Mouse (Mus musculus) midbrain, embryonic 13.5 days (tissue): ENCODE data around the gene Antxr1. TPM values are rescaled to one million over a fixed set of nuclear protein-coding genes. Genes with fewer than 3 reads are reported as not detected.

Experiments used
- ATAC-seq: fragments of 200-750 bp; cut with Nextera tagmentation; 2 replicates; pipeline ENCODE4 v1.8.0; 2017; ENCODE audit warnings: mild to moderate bottlenecking, moderate TSS enrichment, moderate library complexity
- H3K27ac ChIP-seq: fragments of 300-500 bp; sonication (generic); 2 replicates; pipeline ENCODE4 v1.5.1; 2015; ENCODE audit warnings: inconsistent platforms, mild to moderate bottlenecking, moderate library complexity
- H3K27me3 ChIP-seq: fragments of 300-500 bp; sonication (generic); 2 replicates; pipeline ENCODE4 v1.6.1; 2015; ENCODE audit warnings: mild to moderate bottlenecking, inconsistent platforms
- H3K36me3 ChIP-seq: fragments of 300-500 bp; sonication (generic); 2 replicates; pipeline ENCODE4 v1.6.1; 2015; ENCODE audit warnings: mild to moderate bottlenecking, inconsistent platforms
- H3K4me1 ChIP-seq: fragments of 300-500 bp; sonication (generic); replicated peaks from 2 replicates; pipeline ENCODE4 v1.6.1; 2015; ENCODE audit warnings: inconsistent platforms
- H3K4me2 ChIP-seq: fragments of 300-500 bp; sonication (generic); replicated peaks from 2 replicates; pipeline ENCODE4 v1.6.1; 2015; ENCODE audit warnings: moderate library complexity, mild to moderate bottlenecking, inconsistent platforms
- H3K4me3 ChIP-seq: fragments of 300-500 bp; sonication (generic); replicated peaks from 2 replicates; pipeline ENCODE4 v1.5.1; 2015; ENCODE audit warnings: mild to moderate bottlenecking, inconsistent platforms
- H3K9ac ChIP-seq: fragments of 300-500 bp; sonication (generic); replicated peaks from 2 replicates; pipeline ENCODE4 v1.6.1; 2015; ENCODE audit warnings: mild to moderate bottlenecking, inconsistent platforms
- H3K9me3 ChIP-seq: fragments of 300-500 bp; sonication (generic); 2 replicates; pipeline ENCODE4 v1.6.1; 2016; ENCODE audit warnings: mild to moderate bottlenecking, inconsistent platforms
- WGBS: fragments of 180-500 bp; shearing (Covaris S2); methylation state at CpG from one replicate; pipeline ENCODE4 v1.1.7; 2015; 5-methylcytosine and 5-hydroxymethylcytosine counted together
- polyA plus RNA-seq: library from polyadenylated mRNA; unstranded; fragments of >200 nt; fragmentation: Nextera tagmentation; extraction: Ambion mirVana; gene quantifications from 2 replicates; pipeline ENCODE4 v1.2.1, GENCODE M21; 2015

The Antxr1 gene
- 2.9 and 3.0 TPM in 2 replicates for polyA plus RNA-seq

DNA sequence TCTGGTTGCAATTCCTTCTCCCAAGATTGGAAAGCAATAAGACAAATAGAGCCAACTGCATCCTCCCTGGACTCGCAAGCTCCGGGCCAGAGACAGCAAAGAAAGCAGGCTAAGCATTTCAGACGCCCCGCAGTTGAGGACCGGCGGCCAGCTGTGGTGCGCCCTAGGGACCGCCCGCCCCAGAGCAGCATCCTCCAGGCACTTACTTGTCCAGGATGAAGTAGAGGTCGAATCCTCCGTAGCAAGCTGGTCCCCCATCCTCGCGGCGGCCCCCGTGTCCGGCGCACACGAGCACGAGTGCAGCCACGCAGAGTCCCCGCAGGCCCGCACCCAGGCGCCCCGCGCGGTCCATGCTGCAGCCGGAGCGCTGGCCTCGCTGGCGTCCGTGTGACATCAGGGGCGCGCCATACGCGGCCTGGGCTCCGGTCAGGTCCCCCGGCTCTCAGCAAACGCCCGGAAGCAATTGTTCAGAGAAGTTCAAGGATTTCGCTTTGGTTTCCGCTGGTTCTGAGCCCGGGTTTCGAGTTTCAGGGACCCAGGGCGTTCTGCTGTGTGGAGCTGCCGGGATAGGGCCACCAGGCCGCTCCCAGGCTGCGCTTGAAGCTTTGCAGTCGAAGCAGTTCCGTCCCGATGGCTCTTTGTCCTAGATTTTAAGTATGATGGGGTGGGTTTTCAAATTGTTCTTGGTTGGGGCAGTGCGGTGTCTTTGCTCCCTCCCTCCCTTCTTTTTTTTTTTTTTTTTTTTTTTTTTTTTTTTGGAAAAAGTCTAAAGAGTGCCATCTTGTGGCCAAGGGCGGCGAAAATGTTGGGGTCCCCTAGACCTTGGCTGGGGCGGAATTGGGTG, at the start of gene Antxr1:
Antxr1 (minus strand) TSS at position 731 of the 844 bp plus-strand sequence.
- Histone ChIP-seq H3K27ac (peak within 1 kb of the TSS; percentile 41; the same call in 1 of the 2 replicates), H3K9me3 (no peaks in the 10 kb centered on the region), H3K4me1 (peaks cover 20% of the 10 kb centered on the region), H3K27me3 (0 out of 2 replicates have a peak, but pooled peaks cover 5% of the 10 kb centered on the region), H3K4me3 (peak within 1 kb of the TSS; percentile 72), H3K36me3 (no peaks in the 10 kb centered on the region), H3K4me2 (peak within 1 kb of the TSS; percentile 94), H3K9ac (peak within 1 kb of the TSS; percentile 87)
- 1% methylated on average over 54 of the region's 54 CpGs for WGBS
- peak; percentile 83 for ATAC-seq

DNA sequence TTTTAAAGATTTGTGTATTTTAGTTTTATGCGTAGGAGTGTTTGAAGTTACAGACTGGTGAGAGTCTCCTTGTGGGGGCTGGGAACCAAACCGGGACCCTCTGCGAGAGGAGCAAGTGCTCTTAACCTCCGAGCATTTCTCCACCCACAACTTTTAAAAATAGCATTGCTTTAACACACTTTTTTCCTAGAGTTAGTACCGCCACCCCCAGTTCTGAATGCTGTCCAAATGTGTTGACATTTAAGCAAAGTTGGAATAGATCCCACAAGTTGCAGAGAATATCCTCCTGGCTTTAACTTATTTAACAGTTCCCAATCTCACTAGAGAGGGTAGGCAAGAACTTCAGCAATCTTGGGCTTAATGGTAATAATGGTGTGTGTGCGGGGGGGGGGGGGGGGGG, 49.1 kb upstream of the Antxr1 start:
- H3K27ac ChIP-seq = no peak overlapping the region
- no peak overlapping the region for H3K9ac ChIP-seq
- H3K9me3 ChIP-seq = no peaks in the 10 kb centered on the region
- 61% methylated on average over 5 of the region's 6 CpGs for WGBS
- H3K27me3 ChIP-seq = peaks cover 10% of the 10 kb centered on the region; the same call in 1 of the 2 replicates
- no peak overlapping the region for H3K4me3 ChIP-seq
- peaks cover 13% of the 10 kb centered on the region for H3K4me1 ChIP-seq
- ATAC-seq = no peak
- H3K36me3 ChIP-seq = no peaks in the 10 kb centered on the region
- no peak overlapping the region for H3K4me2 ChIP-seq

DNA sequence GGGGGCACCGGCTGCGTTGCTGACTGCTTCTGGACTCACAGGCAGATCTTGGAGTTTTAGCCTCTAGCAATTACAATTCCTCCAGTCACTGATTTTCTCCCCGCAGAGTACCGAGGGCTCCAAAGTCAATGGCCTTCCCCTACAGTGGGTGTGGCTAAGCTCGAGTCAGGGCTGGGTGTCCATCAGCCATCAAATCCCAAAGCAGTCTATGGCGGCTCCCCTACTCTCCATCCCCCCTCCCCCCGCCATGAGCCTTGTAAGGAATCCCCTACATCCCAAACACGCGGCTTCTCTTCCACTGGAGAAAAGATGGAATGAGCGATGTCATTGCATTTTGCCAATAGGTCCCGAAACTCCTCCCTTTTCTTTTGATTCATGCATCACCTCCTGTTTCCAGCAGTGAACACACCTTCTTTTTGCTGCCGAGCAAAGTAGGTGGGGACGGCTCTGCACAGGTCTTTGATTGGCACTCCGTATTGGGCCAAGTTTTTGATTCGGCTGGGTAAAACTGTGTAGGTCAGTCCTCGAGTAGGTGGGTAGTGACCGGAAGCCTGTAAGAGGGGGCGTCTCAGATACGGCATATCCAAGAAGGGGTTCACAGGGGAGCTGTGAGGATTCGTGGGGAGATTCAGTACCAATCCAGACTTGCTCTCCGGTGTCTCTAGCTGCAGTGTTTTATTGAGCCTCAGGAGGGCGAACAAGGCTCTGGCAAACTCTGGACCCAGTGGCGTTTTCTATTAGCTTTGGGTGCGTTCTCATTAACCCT, 48.5 kb upstream of the Antxr1 start:
- ATAC-seq = peak; percentile 66; the same call in 1 of the 2 replicates
- H3K4me3 ChIP-seq = peak overlapping the region; percentile 31

DNA sequence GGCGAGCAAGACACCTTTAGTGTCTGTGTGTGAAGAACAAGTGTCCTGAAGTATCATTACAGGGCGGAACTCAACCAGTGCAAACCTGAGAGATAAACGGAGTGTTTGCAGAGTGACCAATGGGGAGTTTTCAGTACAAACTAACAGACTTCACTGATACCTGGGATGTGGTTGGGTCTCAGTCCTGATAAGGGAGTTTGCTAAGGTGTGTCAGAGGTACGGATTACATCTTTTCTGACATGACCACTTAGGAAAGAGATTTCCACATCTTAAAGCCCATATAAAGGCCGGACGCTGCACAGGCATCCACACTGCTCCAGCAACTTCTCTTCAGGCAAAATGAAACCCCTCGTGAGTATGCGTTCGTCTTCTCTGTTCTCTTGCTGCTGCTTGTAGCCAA, 37.4 kb upstream of the Antxr1 start, which contains the start of gene Gkn2:
Gkn2 (plus strand) TSS at position 301 of the 400 bp plus-strand sequence.
- no peaks in the 10 kb centered on the region for H3K9me3 ChIP-seq
- no peak within 1 kb of the TSS for H3K4me3 ChIP-seq
- H3K4me2 ChIP-seq = no peak within 1 kb of the TSS
- ATAC-seq = no peak
- no peak within 1 kb of the TSS for H3K27ac ChIP-seq
- no peaks in the 10 kb centered on the region for H3K4me1 ChIP-seq
- 90% methylated on average over 9 of the region's 9 CpGs for WGBS
- H3K36me3 ChIP-seq = no peaks in the 10 kb centered on the region
- no peak within 1 kb of the TSS for H3K9ac ChIP-seq
- no peaks in the 10 kb centered on the region for H3K27me3 ChIP-seq

More for the DNA sequence above, 48.5 kb upstream of the Antxr1 start:
- Histone ChIP-seq H3K9me3 (no peaks in the 10 kb centered on the region), H3K36me3 (no peaks in the 10 kb centered on the region), H3K9ac (peak overlapping the region; percentile 19; the same call in 1 of the 2 replicates), H3K4me1 (peaks cover 6% of the 10 kb centered on the region; the same call in 1 of the 2 replicates), H3K4me2 (peak overlapping the region; percentile 50), H3K27me3 (peaks cover 10% of the 10 kb centered on the region; the same call in 1 of the 2 replicates), H3K27ac (no peak overlapping the region)
- WGBS = 9% methylated on average over 24 of the region's 24 CpGs

DNA sequence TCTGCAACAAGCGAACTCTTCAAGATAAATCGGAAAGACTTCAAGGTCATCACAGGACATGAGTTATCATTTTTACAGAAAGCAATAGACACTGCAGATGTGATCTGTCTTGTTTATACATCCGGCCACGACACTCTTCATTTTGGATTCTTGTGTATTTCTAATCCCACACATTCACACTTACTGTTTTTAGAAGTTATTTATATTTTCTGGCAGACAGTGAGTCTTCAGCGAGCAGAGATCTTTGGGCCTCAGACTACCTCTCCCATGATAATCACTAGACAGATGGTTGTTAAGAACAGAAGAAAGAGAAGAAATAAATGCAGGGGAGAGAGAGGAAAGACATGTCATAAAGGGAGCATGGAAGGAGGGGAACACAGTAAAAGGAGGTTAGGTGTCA, 33.6 kb upstream of the Antxr1 start:
- Histone ChIP-seq H3K27me3 (no peaks in the 10 kb centered on the region), H3K4me1 (no peaks in the 10 kb centered on the region), H3K27ac (no peak overlapping the region), H3K9me3 (no peaks in the 10 kb centered on the region), H3K36me3 (no peaks in the 10 kb centered on the region), H3K9ac (no peak overlapping the region), H3K4me2 (no peak overlapping the region), H3K4me3 (no peak overlapping the region)
- no peak for ATAC-seq
- 94% methylated on average over 5 of the region's 5 CpGs for WGBS

DNA sequence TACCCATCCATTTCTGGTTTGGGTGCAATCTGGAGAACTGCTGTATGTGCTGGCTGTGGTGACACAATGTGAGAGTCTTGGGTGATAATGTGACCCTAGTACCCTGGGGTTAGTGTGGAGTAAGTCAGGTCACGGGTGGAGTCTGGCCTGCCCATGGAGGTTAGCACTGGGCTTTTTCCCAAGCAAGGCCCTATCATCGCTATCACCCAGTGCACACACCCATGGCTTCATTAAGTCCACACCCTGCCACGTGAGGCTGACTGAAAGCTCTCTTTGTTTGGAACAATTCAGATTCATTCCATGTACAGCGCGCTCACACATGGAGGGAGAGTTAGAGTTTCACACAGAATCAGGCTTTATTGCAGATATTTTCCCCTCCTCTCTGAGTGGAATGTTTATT, 18.8 kb upstream of the Antxr1 start:
- Histone ChIP-seq H3K27ac (no peak overlapping the region), H3K4me2 (no peak overlapping the region), H3K4me3 (no peak overlapping the region), H3K4me1 (no peaks in the 10 kb centered on the region), H3K27me3 (no peaks in the 10 kb centered on the region), H3K36me3 (no peaks in the 10 kb centered on the region), H3K9ac (no peak overlapping the region), H3K9me3 (no peaks in the 10 kb centered on the region)
- WGBS = 70% methylated on average over 5 of the region's 5 CpGs
- ATAC-seq = no peak

DNA sequence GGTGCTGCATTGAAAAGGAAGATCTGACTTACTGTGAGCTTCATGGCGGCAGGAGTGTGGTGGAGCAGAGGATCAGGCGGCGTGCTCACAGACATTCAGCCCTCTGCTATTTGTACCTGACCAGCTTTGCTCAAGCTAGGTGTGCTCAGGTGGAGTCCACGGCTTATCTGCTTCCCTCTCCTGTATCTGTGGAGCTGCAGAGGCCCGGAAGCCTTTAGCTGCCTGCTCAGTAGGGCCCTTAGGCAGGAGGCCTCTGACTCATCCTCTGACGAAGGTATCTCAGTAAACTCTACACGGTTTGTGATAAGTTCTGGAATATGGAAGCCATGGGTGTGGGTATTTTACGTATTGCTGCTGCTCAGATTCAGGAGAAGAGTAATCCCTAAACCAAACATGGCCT, 15.2 kb upstream of the Antxr1 start, which contains the start of gene Gkn1:
Gkn1 (minus strand) TSS at position 114 of the 400 bp plus-strand sequence.
- no peak within 1 kb of the TSS for H3K4me2 ChIP-seq
- no peaks in the 10 kb centered on the region for H3K27me3 ChIP-seq
- H3K36me3 ChIP-seq = no peaks in the 10 kb centered on the region
- no peak within 1 kb of the TSS for H3K4me3 ChIP-seq
- ATAC-seq = no peak
- 93% methylated on average over 8 of the region's 8 CpGs for WGBS
- H3K9ac ChIP-seq = no peak within 1 kb of the TSS
- no peaks in the 10 kb centered on the region for H3K4me1 ChIP-seq
- no peak within 1 kb of the TSS for H3K27ac ChIP-seq
- H3K9me3 ChIP-seq = no peaks in the 10 kb centered on the region

DNA sequence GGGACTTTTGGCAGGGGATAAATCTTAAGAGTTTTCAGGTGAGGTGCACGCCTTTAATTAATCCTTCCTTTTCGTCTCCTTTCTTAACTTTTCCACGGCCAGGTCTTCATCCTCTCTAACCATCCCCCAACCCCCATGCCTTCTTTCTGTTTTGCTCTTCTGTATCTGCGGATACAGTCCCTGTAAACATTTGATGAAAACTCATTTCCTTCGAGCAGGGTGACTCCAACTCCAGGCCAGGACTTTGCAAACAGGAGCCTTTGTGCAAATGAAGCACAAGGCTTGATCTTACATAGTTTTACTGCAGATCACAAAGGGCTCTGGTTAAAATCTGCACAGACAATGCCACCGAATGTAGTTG, 294 bp upstream of the Antxr1 start:
- no peaks in the 10 kb centered on the region for H3K36me3 ChIP-seq
- no peak overlapping the region for H3K4me2 ChIP-seq
- no peaks in the 10 kb centered on the region for H3K9me3 ChIP-seq
- 30% methylated on average over 6 of the region's 6 CpGs for WGBS
- 0 out of 2 replicates have a peak, but pooled peaks cover 5% of the 10 kb centered on the region for H3K27me3 ChIP-seq
- H3K27ac ChIP-seq = no peak overlapping the region
- no peak overlapping the region for H3K9ac ChIP-seq
- ATAC-seq = 0 out of 2 replicates have a peak, but pooled peaks have one; percentile 7
- no peak overlapping the region for H3K4me3 ChIP-seq
- H3K4me1 ChIP-seq = peaks cover 20% of the 10 kb centered on the region

DNA sequence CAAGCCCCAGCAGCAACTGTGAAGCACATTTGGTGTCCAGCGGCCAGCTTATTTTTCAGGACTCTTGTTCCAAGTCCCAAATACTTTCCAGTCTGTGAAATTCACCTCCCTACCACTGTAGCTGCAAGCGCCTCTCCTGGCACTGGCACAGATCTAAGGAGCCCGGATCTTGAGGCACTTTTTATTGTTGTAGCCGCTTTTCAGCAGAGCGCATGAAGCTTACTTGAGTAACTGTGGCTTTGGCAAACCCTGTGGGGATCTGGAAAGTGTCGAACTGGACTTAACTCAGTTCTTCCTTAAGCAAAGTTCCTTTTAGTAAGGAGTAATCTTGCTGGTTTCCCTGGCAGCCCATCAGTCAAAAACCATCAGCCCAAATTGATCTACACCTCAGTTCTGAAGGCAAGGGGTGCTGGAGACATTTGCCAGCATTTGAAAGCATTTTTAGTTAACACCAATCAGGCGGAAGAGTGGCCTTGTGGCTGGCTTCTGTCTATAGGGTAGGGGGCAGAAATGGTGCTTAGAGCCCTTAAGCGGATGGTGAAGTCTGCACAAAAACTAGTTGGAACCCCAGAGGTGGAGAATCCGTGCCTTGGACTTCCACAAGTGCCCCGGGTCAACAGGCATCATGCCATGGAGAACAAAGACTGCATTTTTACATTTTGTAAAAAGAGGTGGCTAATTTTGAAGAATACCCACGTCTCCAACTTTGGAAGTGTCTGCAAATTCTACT, 1.1 kb downstream of the Antxr1 start:
- Histone ChIP-seq H3K27ac (no peak overlapping the region), H3K9ac (peak overlapping the region; percentile 87), H3K36me3 (no peaks in the 10 kb centered on the region), H3K4me2 (peak overlapping the region; percentile 94), H3K27me3 (0 out of 2 replicates have a peak, but pooled peaks cover 5% of the 10 kb centered on the region), H3K4me1 (peaks cover 20% of the 10 kb centered on the region), H3K9me3 (no peaks in the 10 kb centered on the region), H3K4me3 (peak overlapping the region; percentile 72)
- WGBS = 7% methylated on average over 11 of the region's 11 CpGs
- ATAC-seq = peak; percentile 55; the same call in 1 of the 2 replicates

DNA sequence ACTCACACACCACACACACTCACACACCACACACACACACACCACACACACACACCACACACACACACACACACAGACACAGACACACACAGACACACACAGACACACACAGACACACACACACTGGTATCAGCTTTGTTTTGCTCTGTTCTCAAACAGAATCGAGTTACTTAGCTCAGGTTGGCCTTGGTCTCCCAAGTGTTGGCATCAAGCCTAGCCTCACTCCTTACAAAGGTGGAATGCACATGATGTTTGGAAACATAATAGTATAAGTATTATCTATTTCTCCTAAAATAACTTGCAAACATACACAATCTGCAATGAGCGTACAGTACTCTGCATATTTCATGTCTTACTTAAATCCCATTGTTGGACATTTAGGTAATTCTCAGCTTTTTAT, 3.2 kb downstream of the Antxr1 start:
- H3K4me3 ChIP-seq = no peak overlapping the region
- H3K27ac ChIP-seq = no peak overlapping the region
- H3K4me2 ChIP-seq = no peak overlapping the region
- no peak for ATAC-seq
- no peaks in the 10 kb centered on the region for H3K9me3 ChIP-seq
- H3K36me3 ChIP-seq = no peaks in the 10 kb centered on the region
- WGBS = 84% methylated on average over 2 of the region's 2 CpGs
- H3K4me1 ChIP-seq = peaks cover 28% of the 10 kb centered on the region
- H3K27me3 ChIP-seq = 0 out of 2 replicates have a peak, but pooled peaks cover 5% of the 10 kb centered on the region
- H3K9ac ChIP-seq = no peak overlapping the region
